Mouse (Mus musculus): Measurements from ENCODE around the gene Tgm6. TPM values are rescaled to one million over a fixed set of nuclear protein-coding genes. Genes with fewer than 3 reads are reported as not detected.

Gene Tgm6
- polyA plus RNA-seq (2016; fragmentation: Nextera tagmentation; extraction: Ambion mirVana): not detected in 2 replicates

DNA sequence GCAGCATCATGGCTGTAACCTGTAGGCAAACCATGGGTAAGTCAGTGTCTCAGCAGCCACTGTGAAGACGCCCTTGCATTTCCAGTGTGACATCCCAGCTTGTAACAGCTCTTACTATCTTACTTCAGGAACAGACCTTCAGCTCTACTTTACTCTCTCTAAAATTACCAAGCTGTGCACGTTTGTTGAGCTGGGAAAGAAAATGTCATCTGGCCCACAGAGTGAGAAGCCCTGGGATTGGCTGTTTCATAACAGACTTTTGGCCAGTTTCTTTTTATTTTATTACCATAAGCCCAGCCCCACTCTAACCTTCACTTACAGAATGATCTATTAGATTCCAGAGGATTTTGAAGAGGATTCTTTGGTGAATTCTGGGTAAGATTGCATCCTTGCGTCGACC lies at the start of gene Tgm6:
Gene Tgm6 (plus strand): TSS at position 301 of the 400 bp plus-strand sequence.
- H3K9me3 ChIP-seq: no peaks in the 10 kb centered on the region
- no peak within 1 kb of the TSS for H3K27ac ChIP-seq
- no peak within 1 kb of the TSS for H3K4me3 ChIP-seq
- no peaks in the 10 kb centered on the region for H3K4me1 ChIP-seq
- no peaks in the 10 kb centered on the region for H3K36me3 ChIP-seq
- no peak for ATAC-seq (ENCODE audit: insufficient number of reproducible peaks, insufficient read depth, low FRiP score, low TSS enrichment)
- no peaks in the 10 kb centered on the region for H3K27me3 ChIP-seq
- H3K4me2 ChIP-seq (replicated peaks): no peak within 1 kb of the TSS
- H3K9ac ChIP-seq: no peak within 1 kb of the TSS
- 66% methylated on average over 4 of the region's 4 CpGs for WGBS

DNA sequence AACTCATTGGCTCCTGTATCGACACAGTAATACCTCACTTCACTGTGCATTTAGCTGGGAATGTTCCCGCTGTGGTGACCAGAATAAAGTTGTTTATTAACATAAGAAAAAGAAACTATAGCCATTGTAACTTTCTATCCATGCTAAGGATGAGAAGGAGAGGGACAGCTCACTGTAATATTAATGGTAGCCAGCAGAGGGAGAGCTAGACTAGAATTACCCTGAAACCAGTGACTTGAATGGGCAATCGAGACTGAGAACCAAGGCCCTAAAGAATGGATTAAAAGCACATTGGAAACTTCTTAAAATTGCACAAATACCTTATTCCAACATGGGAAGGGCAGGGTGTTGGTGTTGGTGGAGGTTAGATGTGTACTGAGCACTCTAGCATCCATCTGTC lies 44.0 kb upstream of the Tgm6 start:
- Histone ChIP-seq H3K9me3 (no peaks in the 10 kb centered on the region), H3K36me3 (no peaks in the 10 kb centered on the region), H3K27me3 (no peaks in the 10 kb centered on the region; the same call in 1 of the 2 replicates), H3K27ac (no peak overlapping the region), H3K4me3 (no peak overlapping the region), H3K4me1 (no peaks in the 10 kb centered on the region), H3K4me2 (replicated peaks) (no peak overlapping the region), H3K9ac (no peak overlapping the region)
- WGBS: 31% methylated on average over 3 of the region's 3 CpGs
- ATAC-seq (ENCODE audit: insufficient number of reproducible peaks, insufficient read depth, low FRiP score, low TSS enrichment): no peak

GRCm38 (mm10) chr2:130070396-130070795 lies 41.8 kb upstream of the Tgm6 start:
- Histone ChIP-seq H3K4me3 (no peak overlapping the region), H3K4me2 (replicated peaks) (no peak overlapping the region), H3K4me1 (no peaks in the 10 kb centered on the region), H3K36me3 (no peaks in the 10 kb centered on the region), H3K27me3 (no peaks in the 10 kb centered on the region; the same call in 1 of the 2 replicates), H3K9ac (no peak overlapping the region), H3K27ac (no peak overlapping the region), H3K9me3 (no peaks in the 10 kb centered on the region)
- 83% methylated on average over 2 of the region's 2 CpGs for WGBS
- no peak for ATAC-seq (ENCODE audit: insufficient number of reproducible peaks, insufficient read depth, low FRiP score, low TSS enrichment)

- Histone ChIP-seq H3K4me2 (replicated peaks) (no peak overlapping the region), H3K36me3 (no peaks in the 10 kb centered on the region), H3K4me3 (no peak overlapping the region), H3K9me3 (no peaks in the 10 kb centered on the region), H3K27ac (no peak overlapping the region), H3K4me1 (no peaks in the 10 kb centered on the region), H3K9ac (no peak overlapping the region), H3K27me3 (no peaks in the 10 kb centered on the region)
- 80% methylated on average over 4 of the region's 4 CpGs for WGBS
- ATAC-seq (ENCODE audit: insufficient number of reproducible peaks, insufficient read depth, low FRiP score, low TSS enrichment): no peak
These were observed 588 bp downstream of the Tgm6 start for GRCm38 (mm10) chr2:130112804-130113203.

GRCm38 (mm10) chr2:130113379-130113778 lies 1.2 kb downstream of the Tgm6 start:
- no peaks in the 10 kb centered on the region for H3K27me3 ChIP-seq
- no peak overlapping the region for H3K4me3 ChIP-seq
- no peaks in the 10 kb centered on the region for H3K9me3 ChIP-seq
- WGBS: 61% methylated on average over 3 of the region's 3 CpGs
- H3K36me3 ChIP-seq: no peaks in the 10 kb centered on the region
- no peak overlapping the region for H3K4me2 ChIP-seq (replicated peaks)
- no peak overlapping the region for H3K9ac ChIP-seq
- ATAC-seq (ENCODE audit: insufficient number of reproducible peaks, insufficient read depth, low FRiP score, low TSS enrichment): no peak
- H3K27ac ChIP-seq: no peak overlapping the region
- no peaks in the 10 kb centered on the region for H3K4me1 ChIP-seq

DNA sequence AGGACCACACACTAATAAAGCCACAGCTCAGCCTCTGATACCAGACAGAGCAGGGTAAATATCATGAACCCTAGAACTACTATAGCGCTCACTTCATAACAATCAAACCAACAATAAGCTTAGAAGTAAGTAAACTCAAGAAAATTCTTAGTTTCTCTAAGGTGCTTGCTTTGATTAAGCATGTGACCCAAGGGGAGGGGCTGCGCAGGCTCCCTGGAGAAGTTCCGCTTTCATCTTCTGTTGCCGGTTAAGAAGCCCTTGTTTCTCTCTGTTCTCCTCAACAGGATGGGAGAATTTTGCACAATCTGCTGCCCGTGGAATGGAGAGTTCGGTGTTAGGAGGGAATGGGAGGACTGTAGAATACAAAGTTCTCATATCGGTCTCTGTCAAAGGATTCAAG lies 6.4 kb downstream of the Tgm6 start:
- H3K9me3 ChIP-seq: no peaks in the 10 kb centered on the region
- H3K27ac ChIP-seq: no peak overlapping the region
- H3K4me2 ChIP-seq (replicated peaks): no peak overlapping the region
- 74% methylated on average over 7 of the region's 7 CpGs for WGBS
- ATAC-seq (ENCODE audit: insufficient number of reproducible peaks, insufficient read depth, low FRiP score, low TSS enrichment): no peak
- no peak overlapping the region for H3K4me3 ChIP-seq
- no peak overlapping the region for H3K9ac ChIP-seq
- H3K4me1 ChIP-seq: no peaks in the 10 kb centered on the region
- H3K36me3 ChIP-seq: no peaks in the 10 kb centered on the region
- H3K27me3 ChIP-seq: no peaks in the 10 kb centered on the region

DNA sequence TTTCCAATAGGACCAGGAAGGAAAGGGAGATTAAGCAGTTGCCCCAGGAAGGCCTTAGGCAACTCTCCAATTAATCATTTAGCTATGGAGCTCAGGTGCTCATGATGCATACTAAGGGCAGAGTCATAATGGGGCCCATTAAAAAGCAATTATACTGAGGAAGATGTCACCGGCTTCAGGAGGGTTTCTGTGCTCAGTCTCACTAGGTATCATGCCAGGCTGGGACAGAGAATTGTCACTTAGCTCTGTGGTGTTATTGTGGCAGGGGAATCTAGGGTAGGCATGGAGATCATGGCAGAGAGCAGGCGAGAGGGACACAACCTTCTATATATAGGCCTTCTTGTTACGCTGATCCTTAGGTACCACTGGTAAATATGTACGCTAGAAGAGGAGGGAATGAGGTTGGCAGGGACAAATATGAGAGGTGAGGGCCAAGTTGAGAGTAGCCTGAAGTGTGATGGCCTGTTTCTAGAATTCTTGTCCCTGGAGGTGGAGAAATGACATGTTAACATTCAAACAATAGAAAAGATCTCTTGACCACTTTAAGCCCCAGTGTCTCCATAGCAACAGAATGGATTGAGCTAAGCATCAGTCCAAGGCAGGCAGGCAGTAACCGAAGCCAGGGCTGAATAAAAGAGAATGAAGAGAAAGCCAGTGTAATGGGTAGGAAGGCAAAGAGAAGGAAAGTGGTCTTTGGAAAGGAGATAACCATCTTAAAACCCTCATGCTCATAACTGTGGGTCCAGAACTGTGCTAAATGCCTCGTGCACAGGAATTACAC lies 13.3 kb downstream of the Tgm6 start:
- WGBS: 76% methylated on average over 6 of the region's 6 CpGs
- H3K4me2 ChIP-seq (replicated peaks): no peak overlapping the region

GRCm38 (mm10) chr2:130126073-130126472 lies 13.9 kb downstream of the Tgm6 start:
- Histone ChIP-seq H3K27ac (no peak overlapping the region), H3K4me1 (no peaks in the 10 kb centered on the region), H3K4me3 (no peak overlapping the region), H3K27me3 (no peaks in the 10 kb centered on the region), H3K9ac (no peak overlapping the region), H3K4me2 (replicated peaks) (no peak overlapping the region), H3K9me3 (no peaks in the 10 kb centered on the region), H3K36me3 (no peaks in the 10 kb centered on the region)
- WGBS: 67% methylated on average over 1 of the region's 1 CpGs
- ATAC-seq (ENCODE audit: insufficient number of reproducible peaks, insufficient read depth, low FRiP score, low TSS enrichment): no peak

More for the DNA sequence above, 13.3 kb downstream of the Tgm6 start:
- no peak overlapping the region for H3K9ac ChIP-seq
- H3K9me3 ChIP-seq: no peaks in the 10 kb centered on the region
- H3K36me3 ChIP-seq: no peaks in the 10 kb centered on the region
- no peak for ATAC-seq (ENCODE audit: insufficient number of reproducible peaks, insufficient read depth, low FRiP score, low TSS enrichment)
- H3K4me1 ChIP-seq: no peaks in the 10 kb centered on the region
- no peaks in the 10 kb centered on the region for H3K27me3 ChIP-seq
- no peak overlapping the region for H3K4me3 ChIP-seq
- no peak overlapping the region for H3K27ac ChIP-seq

DNA sequence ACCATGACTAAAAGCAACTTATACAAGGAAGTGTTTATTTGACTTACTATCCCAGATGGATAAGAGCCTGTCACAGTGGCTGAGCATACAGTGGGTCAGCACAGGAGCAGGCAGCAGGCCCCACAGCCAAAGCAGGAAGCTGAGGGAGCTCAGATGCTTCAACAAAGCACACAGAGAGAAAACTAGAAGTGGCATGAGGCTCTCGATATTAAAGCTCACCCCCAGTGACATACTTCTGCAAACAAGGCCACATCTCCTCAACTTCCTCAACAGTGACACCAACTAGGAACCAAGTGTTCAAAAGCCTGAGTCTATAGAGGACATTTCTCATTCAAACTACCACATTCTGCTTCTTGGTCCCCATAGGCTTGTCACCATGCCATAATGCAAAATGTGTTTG lies 17.5 kb downstream of the Tgm6 start:
- no peaks in the 10 kb centered on the region for H3K27me3 ChIP-seq
- 67% methylated on average over 1 of the region's 1 CpGs for WGBS
- H3K9me3 ChIP-seq: no peaks in the 10 kb centered on the region
- no peak overlapping the region for H3K9ac ChIP-seq
- no peaks in the 10 kb centered on the region for H3K36me3 ChIP-seq
- H3K27ac ChIP-seq: no peak overlapping the region
- ATAC-seq (ENCODE audit: insufficient number of reproducible peaks, insufficient read depth, low FRiP score, low TSS enrichment): no peak
- H3K4me2 ChIP-seq (replicated peaks): no peak overlapping the region
- H3K4me1 ChIP-seq: no peaks in the 10 kb centered on the region
- H3K4me3 ChIP-seq: no peak overlapping the region

DNA sequence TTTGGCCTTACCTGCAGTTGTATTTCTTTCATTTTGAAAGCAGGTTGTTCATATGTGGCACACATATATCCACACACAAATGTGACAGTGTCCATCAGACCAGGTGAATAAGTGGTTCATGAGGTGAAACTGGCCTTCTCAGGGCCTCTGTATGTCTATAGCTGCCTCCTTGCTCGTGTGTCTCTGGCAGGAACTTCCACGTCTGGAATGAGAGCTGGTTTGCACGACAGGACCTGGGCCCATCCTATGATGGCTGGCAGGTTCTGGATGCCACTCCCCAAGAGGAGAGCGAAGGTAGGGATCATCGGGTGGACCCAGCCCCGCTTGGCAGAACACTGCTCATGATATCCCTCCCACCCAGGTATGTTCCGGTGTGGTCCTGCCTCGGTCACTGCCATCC lies 30.8 kb downstream of the Tgm6 start:
- Histone ChIP-seq H3K4me2 (replicated peaks) (no peak overlapping the region), H3K4me3 (no peak overlapping the region), H3K27me3 (no peaks in the 10 kb centered on the region), H3K4me1 (no peaks in the 10 kb centered on the region), H3K36me3 (no peaks in the 10 kb centered on the region), H3K27ac (no peak overlapping the region), H3K9me3 (no peaks in the 10 kb centered on the region), H3K9ac (no peak overlapping the region)
- no peak for ATAC-seq (ENCODE audit: insufficient number of reproducible peaks, insufficient read depth, low FRiP score, low TSS enrichment)
- WGBS: 87% methylated on average over 8 of the region's 8 CpGs

DNA sequence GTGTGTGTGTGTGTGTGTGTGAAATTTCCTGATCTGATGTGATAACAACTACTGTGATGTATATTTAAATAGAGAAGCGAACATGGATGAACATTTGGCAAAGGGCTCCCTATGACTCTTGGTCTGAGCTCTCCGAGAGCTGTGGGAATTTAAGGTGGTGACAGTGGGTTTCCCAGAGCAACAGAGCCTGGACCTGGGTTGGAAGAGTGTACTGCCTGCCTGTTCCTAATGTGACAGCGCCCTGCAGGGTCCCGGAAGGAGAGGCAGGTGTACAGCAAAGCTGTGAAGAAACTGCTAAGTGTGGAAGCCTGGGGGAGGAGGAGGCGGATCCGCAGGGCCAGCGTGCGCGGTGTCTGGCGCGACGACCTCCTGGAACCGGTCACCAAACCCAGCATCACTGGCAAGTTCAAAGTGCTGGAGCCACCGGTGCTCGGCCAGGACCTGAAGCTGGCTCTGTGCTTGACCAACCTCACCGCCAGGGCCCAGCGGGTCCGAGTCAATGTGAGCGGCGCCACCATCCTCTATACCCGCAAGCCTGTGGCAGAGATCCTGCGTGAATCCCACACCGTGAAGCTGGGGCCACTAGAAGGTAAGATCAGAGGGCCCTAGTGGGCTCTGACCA lies 32.6 kb downstream of the Tgm6 start:
- Histone ChIP-seq H3K4me2 (replicated peaks) (no peak overlapping the region), H3K4me3 (no peak overlapping the region), H3K36me3 (no peaks in the 10 kb centered on the region), H3K9ac (no peak overlapping the region), H3K9me3 (no peaks in the 10 kb centered on the region), H3K4me1 (no peaks in the 10 kb centered on the region), H3K27ac (no peak overlapping the region), H3K27me3 (no peaks in the 10 kb centered on the region)
- ATAC-seq (ENCODE audit: insufficient number of reproducible peaks, insufficient read depth, low FRiP score, low TSS enrichment): no peak
- WGBS: 85% methylated on average over 23 of the region's 23 CpGs

- H3K27ac ChIP-seq: no peak overlapping the region
- H3K36me3 ChIP-seq: no peaks in the 10 kb centered on the region
- no peak overlapping the region for H3K4me3 ChIP-seq
- ATAC-seq (ENCODE audit: insufficient number of reproducible peaks, insufficient read depth, low FRiP score, low TSS enrichment): no peak
- H3K9ac ChIP-seq: no peak overlapping the region
- 63% methylated on average over 5 of the region's 5 CpGs for WGBS
- no peaks in the 10 kb centered on the region for H3K9me3 ChIP-seq
- no peak overlapping the region for H3K4me2 ChIP-seq (replicated peaks)
- no peaks in the 10 kb centered on the region for H3K4me1 ChIP-seq
- H3K27me3 ChIP-seq: no peaks in the 10 kb centered on the region
These were observed 34.0 kb downstream of the Tgm6 start for GRCm38 (mm10) chr2:130146089-130146668.
